Mouse (Mus musculus) spleen, adult 2 months (tissue): Measurements from ENCODE around the gene Urgcp.

Experiments
- CTCF ChIP-seq: fragments of 200-500 bp; IDR thresholded peaks from 2 replicates; pipeline ENCODE4 v1.5.1; 2011; ENCODE audit warnings: mild to moderate bottlenecking, inconsistent platforms; ENCODE audit not compliant: insufficient read depth, insufficient read length, insufficient replicate concordance; ENCODE audit errors: extremely low read depth
- POLR2A ChIP-seq: fragments of 200-500 bp; IDR thresholded peaks from 2 replicates; pipeline ENCODE4 v1.6.1; 2011; ENCODE audit warnings: low read depth, low read length, inconsistent platforms

DNA sequence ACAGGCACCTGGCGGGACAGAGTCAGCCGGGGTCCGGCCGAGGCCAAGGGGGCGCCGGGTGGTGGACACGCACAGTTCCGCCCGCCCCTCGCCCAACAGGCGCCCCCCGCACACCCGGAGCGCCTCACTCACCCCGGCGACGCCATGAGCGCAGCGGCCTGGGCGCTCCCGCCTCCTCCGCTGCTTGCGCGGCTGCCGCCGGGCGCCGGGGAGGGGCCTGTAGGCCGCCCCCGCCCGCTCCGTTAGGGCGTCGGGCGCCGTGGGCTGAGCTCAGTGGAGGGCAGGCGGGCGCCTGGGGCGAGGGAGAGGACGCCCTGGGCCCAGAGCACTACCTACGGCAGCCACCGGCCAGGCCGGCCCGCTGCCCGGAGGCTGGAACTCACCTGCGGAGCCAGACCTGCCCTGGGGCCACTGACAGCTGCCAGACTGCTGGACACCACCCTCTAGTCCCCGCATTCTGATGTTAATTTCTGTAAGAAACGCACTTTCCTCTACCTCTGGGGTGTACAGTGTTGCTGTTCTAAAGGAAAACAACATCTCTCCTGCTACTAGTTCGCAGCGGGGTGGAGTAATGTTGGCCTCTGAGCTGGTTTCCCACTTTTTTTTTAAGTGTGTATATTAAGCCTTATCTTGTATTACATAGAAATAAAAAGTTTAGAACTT, 21.1 kb downstream of the Urgcp start:
- TF ChIP-seq CTCF (no peak), POLR2A (no peak; the same call in none of the 2 replicates)
